Mouse (Mus musculus) stomach, postnatal 0 days (tissue): ENCODE results near the gene Ovca2. TPM values are rescaled to one million over a fixed set of nuclear protein-coding genes. Genes with fewer than 3 reads are reported as not detected.
A peak's percentile ranks its signal among the peaks of the same experiment; 100 is the strongest.

ENCODE experiments used
- ATAC-seq: fragments of 200-750 bp; cut with Nextera tagmentation; 2 replicates; pipeline ENCODE4 v1.8.0; 2017; ENCODE audit not compliant: low FRiP score, low TSS enrichment
- DNase-seq: peaks from one replicate; pipeline ENCODE4 v3.0.0-alpha.2; 2016; ENCODE audit warnings: low spot score
- H3K27ac ChIP-seq: fragments of 300-500 bp; sonication (generic); replicated peaks from 2 replicates; pipeline ENCODE4 v1.5.1; 2014; ENCODE audit warnings: mild to moderate bottlenecking, control low read depth
- H3K27me3 ChIP-seq: fragments of 300-500 bp; sonication (generic); 2 replicates; pipeline ENCODE4 v1.6.1; 2014; ENCODE audit warnings: low read length; ENCODE audit not compliant: control insufficient read depth, insufficient read depth
- H3K36me3 ChIP-seq: fragments of 300-500 bp; sonication (generic); 2 replicates; pipeline ENCODE4 v1.6.1; 2014; ENCODE audit warnings: low read length, mixed read lengths; ENCODE audit not compliant: control insufficient read depth, insufficient read depth
- H3K4me1 ChIP-seq: fragments of 300-500 bp; sonication (generic); replicated peaks from 2 replicates; pipeline ENCODE4 v1.6.1; 2014; ENCODE audit warnings: antibody characterized with exemption; ENCODE audit not compliant: control insufficient read depth, insufficient read depth
- H3K4me2 ChIP-seq: fragments of 300-500 bp; sonication (generic); replicated peaks from 2 replicates; pipeline ENCODE4 v1.6.1; 2014; ENCODE audit warnings: low read depth, mild to moderate bottlenecking, control low read depth, moderate library complexity
- H3K4me3 ChIP-seq: fragments of 300-500 bp; sonication (generic); 2 replicates; pipeline ENCODE4 v1.5.1; 2014; ENCODE audit warnings: low read depth, low read length, control low read depth
- H3K9ac ChIP-seq: fragments of 300-500 bp; sonication (generic); 2 replicates; pipeline ENCODE4 v1.6.1; 2014; ENCODE audit warnings: mild to moderate bottlenecking, low read length, control low read depth, mixed read lengths
- H3K9me3 ChIP-seq: fragments of 300-500 bp; sonication (generic); 2 replicates; pipeline ENCODE4 v1.6.1; 2016; ENCODE audit warnings: low read length; ENCODE audit not compliant: control insufficient read depth
- CTCF ChIP-seq: IDR thresholded peaks from 2 replicates; pipeline ENCODE4 v1.5.1; 2016; ENCODE audit warnings: antibody characterized with exemption, low read depth, mild to moderate bottlenecking, moderate library complexity
- EP300 ChIP-seq: optimal IDR thresholded peaks from 2 replicates; pipeline ENCODE3; 2016; ENCODE audit warnings: antibody characterized with exemption
- WGBS: fragments of 180-500 bp; shearing (Covaris S2); extraction: QIAGEN DNeasy Blood & Tissue Kit; methylation state at CpG from one replicate; pipeline ENCODE4 v1.1.7; 2014; 5-methylcytosine and 5-hydroxymethylcytosine counted together
- microRNA counts: library from miRNA; unstranded; fragments of <30 nt; microRNA quantifications from one replicate; lab custom pipeline; 2015
- microRNA-seq: library from miRNA; unstranded; fragments of <30 nt; microRNA quantifications from one replicate; pipeline ENCODE4, GENCODE M21; 2016
- polyA plus RNA-seq: library from polyadenylated mRNA; unstranded; fragments of >200 nt; fragmentation: Nextera tagmentation; extraction: Ambion mirVana; gene quantifications from 2 replicates; pipeline ENCODE4 v1.2.1, GENCODE M21; 2015

Gene Ovca2
- polyA plus RNA-seq, 1 experiment from 2014 or later = 19.3 TPM

DNA sequence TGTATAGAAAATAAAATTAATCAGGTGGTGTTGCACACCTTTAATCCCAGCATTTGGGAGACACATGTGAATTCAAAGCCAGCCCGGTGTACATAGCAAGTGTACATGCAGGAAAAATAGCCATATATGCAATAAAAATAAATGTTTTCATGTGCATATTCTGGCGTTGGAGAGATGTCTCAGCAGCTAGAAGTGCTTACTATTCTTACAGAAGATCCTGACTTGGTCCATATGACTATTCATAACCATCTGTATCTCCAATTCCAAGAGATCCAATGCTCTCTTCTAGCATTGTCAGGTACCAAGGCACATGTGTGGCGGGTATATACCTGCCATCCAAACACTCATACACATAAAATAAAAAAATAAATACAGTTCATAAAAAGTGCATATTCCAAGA lies 52.3 kb downstream of the Ovca2 start:
- DNase-seq (no peak), ATAC-seq (no peak)
- 91% methylated on average over 3 of the region's 3 CpGs for WGBS
- H3K9ac ChIP-seq = no peak overlapping the region
- no peak overlapping the region for H3K4me2 ChIP-seq
- H3K4me1 ChIP-seq = no peaks in the 10 kb centered on the region
- no peaks in the 10 kb centered on the region for H3K9me3 ChIP-seq
- TF ChIP-seq CTCF = no peak
- no peak for TF ChIP-seq EP300
- no peaks in the 10 kb centered on the region; the same call in 1 of the 2 replicates for H3K36me3 ChIP-seq
- H3K4me3 ChIP-seq = no peak overlapping the region
- H3K27me3 ChIP-seq = no peaks in the 10 kb centered on the region
- H3K27ac ChIP-seq = no peak overlapping the region

MicroRNAs within 50 kb of the gene (microRNA counts, 519-probe panel; counts per million panel counts)
- microRNA mmu-miR-132 (lab: Ali Mortazavi, UCI) = 4,516 counts per million, percentile 43 among the panel's probes with 10 or more counts
- microRNA mmu-miR-212 (lab: Ali Mortazavi, UCI) = not detected

Small RNAs within 50 kb of the gene (microRNA-seq; reads per million reads assigned to microRNA genes)
- gene Mir132 (305 reads per million, percentile 60 among the genes with 10 or more reads in this experiment), gene Mir212 (24.8 reads per million, percentile 28 among the genes with 10 or more reads in this experiment)

Other genes starting within 250 kb of the Ovca2 start
- 6.6 and 8.2 TPM in 2 replicates for gene Hic1, start 9.3 kb downstream of the Ovca2 start, polyA plus RNA-seq
- 15.2 and 15.8 TPM in 2 replicates for gene Dph1, start 12.4 kb upstream of the Ovca2 start, polyA plus RNA-seq
- gene Rtn4rl1, start 14.9 kb upstream of the Ovca2 start, polyA plus RNA-seq = 2.1 and 2.9 TPM in 2 replicates
- gene Rpa1, start 169.5 kb upstream of the Ovca2 start, polyA plus RNA-seq = 46.0 and 48.0 TPM in 2 replicates
- 5.0 and 6.3 TPM in 2 replicates for gene Smyd4, start 169.6 kb upstream of the Ovca2 start, polyA plus RNA-seq
- gene Serpinf1, start 243.9 kb upstream of the Ovca2 start, polyA plus RNA-seq = 53.7 and 69.1 TPM in 2 replicates